In genomic region chr11:9119231-9120020, GRCm38 (mm10) we compare ENCODE assay signal across 8 mouse cellular contexts. TPM values are rescaled to one million over a fixed set of nuclear protein-coding genes. Genes with fewer than 3 reads are reported as not detected.
DNase-seq lines count a peak whose midpoint lies in the region; ATAC-seq and TF ChIP-seq lines count a peak whose summit lies in the region.

No protein-coding gene starts in this region.

- DNase-seq in lung, postnatal 4 days: no peak
- peak; percentile 39 for DNase-seq in forebrain, embryonic 14.5 days (ENCODE audit: low spot score)
- no peak for DNase-seq in liver, embryonic 13.5 days
- no peak for DNase-seq in stomach, postnatal 0 days (ENCODE audit: low spot score)
- DNase-seq in spleen, adult 18-20 months: no peak
- no peak for DNase-seq in layer of hippocampus, postnatal 14 days (ENCODE audit: low spot score in 2 of 2)

- peaks cover 28% of the 10 kb centered on the region for H3K27me3 ChIP-seq in lung, embryonic 16.5 days (ENCODE audit: control insufficient read depth, insufficient read depth, low read depth, low read length)
- H3K27me3 ChIP-seq in forebrain, embryonic 14.5 days (replicated peaks; ENCODE audit: control insufficient read depth, insufficient read depth, low read length): peaks cover 22% of the 10 kb centered on the region
- H3K27me3 ChIP-seq in liver, embryonic 13.5 days: peaks cover 55% of the 10 kb centered on the region
- H3K27me3 ChIP-seq in stomach, postnatal 0 days (ENCODE audit: control insufficient read depth, insufficient read depth, low read length): 0 out of 2 replicates have a peak, but pooled peaks cover 2% of the 10 kb centered on the region

- peaks cover 17% of the 10 kb centered on the region for H3K4me1 ChIP-seq in lung, embryonic 16.5 days (replicated peaks; ENCODE audit: control insufficient read depth, insufficient read depth, low read length)
- H3K4me1 ChIP-seq in forebrain, embryonic 14.5 days (ENCODE audit: control insufficient read depth, insufficient read depth, low read length): peaks cover 19% of the 10 kb centered on the region
- H3K4me1 ChIP-seq in liver, embryonic 13.5 days (replicated peaks): peaks cover 28% of the 10 kb centered on the region
- no peaks in the 10 kb centered on the region for H3K4me1 ChIP-seq in stomach, postnatal 0 days (replicated peaks; ENCODE audit: control insufficient read depth, insufficient read depth)

- no peak for ATAC-seq in lung, embryonic 16.5 days (ENCODE audit: low read depth)
- ATAC-seq in forebrain, embryonic 14.5 days: peak; percentile 21; the same call in 1 of the 2 replicates
- ATAC-seq in liver, embryonic 13.5 days (ENCODE audit: low read depth): no peak
- no peak for ATAC-seq in stomach, postnatal 0 days (ENCODE audit: low FRiP score, low TSS enrichment)
- ATAC-seq in erythroblast, adult 5-6 weeks (replicated peaks; ENCODE audit: low FRiP score, poor library complexity, severe bottlenecking): no peak

- H3K9ac ChIP-seq in lung, embryonic 16.5 days (ENCODE audit: low read length): no peak overlapping the region; the same call in 1 of the 2 replicates
- H3K9ac ChIP-seq in forebrain, embryonic 14.5 days (ENCODE audit: low read length): no peak overlapping the region
- H3K9ac ChIP-seq in liver, embryonic 13.5 days: no peak overlapping the region
- no peak overlapping the region for H3K9ac ChIP-seq in stomach, postnatal 0 days (ENCODE audit: low read length)

- H3K4me2 ChIP-seq in lung, embryonic 16.5 days (ENCODE audit: low read depth, low read length): peak overlapping the region; percentile 85
- peak overlapping the region; percentile 90 for H3K4me2 ChIP-seq in forebrain, embryonic 14.5 days (ENCODE audit: low read length)
- peak overlapping the region; percentile 70 for H3K4me2 ChIP-seq in liver, embryonic 13.5 days
- peak overlapping the region; percentile 81 for H3K4me2 ChIP-seq in stomach, postnatal 0 days (replicated peaks; ENCODE audit: low read depth)

- TF ChIP-seq EP300 in stomach, postnatal 0 days (optimal IDR thresholded peaks at IDR 0.05): no peak

- no peaks in the 10 kb centered on the region for H3K36me3 ChIP-seq in lung, embryonic 16.5 days (ENCODE audit: control insufficient read depth, insufficient read depth, low read length)
- H3K36me3 ChIP-seq in forebrain, embryonic 14.5 days (ENCODE audit: control insufficient read depth, insufficient read depth, low read length): no peaks in the 10 kb centered on the region
- no peaks in the 10 kb centered on the region for H3K36me3 ChIP-seq in liver, embryonic 13.5 days
- no peaks in the 10 kb centered on the region for H3K36me3 ChIP-seq in stomach, postnatal 0 days (ENCODE audit: control insufficient read depth, insufficient read depth, low read length)

- no peaks in the 10 kb centered on the region for H3K9me3 ChIP-seq in lung, embryonic 16.5 days (ENCODE audit: control insufficient read depth, low read length)
- H3K9me3 ChIP-seq in forebrain, embryonic 14.5 days (replicated peaks; ENCODE audit: control insufficient read depth, low read length): no peaks in the 10 kb centered on the region
- H3K9me3 ChIP-seq in liver, embryonic 13.5 days (replicated peaks): no peaks in the 10 kb centered on the region
- no peaks in the 10 kb centered on the region for H3K9me3 ChIP-seq in stomach, postnatal 0 days (ENCODE audit: control insufficient read depth, low read length)

- H3K4me3 ChIP-seq in lung, embryonic 16.5 days (ENCODE audit: low read length): peak overlapping the region; percentile 54
- peak overlapping the region; percentile 36 for H3K4me3 ChIP-seq in forebrain, embryonic 14.5 days (ENCODE audit: low read depth, low read length)
- peak overlapping the region; percentile 47 for H3K4me3 ChIP-seq in liver, embryonic 13.5 days (replicated peaks)
- H3K4me3 ChIP-seq in stomach, postnatal 0 days (ENCODE audit: low read depth, low read length): peak overlapping the region; percentile 47

- TF ChIP-seq CTCF in stomach, postnatal 0 days (IDR thresholded peaks at IDR 0.05; ENCODE audit: low read depth): no peak

- WGBS in lung, embryonic 16.5 days: 16% methylated on average over 22 of the region's 22 CpGs
- WGBS in forebrain, embryonic 14.5 days: 2% methylated on average over 22 of the region's 22 CpGs
- 15% methylated on average over 22 of the region's 22 CpGs for WGBS in liver, embryonic 13.5 days (ENCODE audit: insufficient replicate concordance)
- WGBS in stomach, postnatal 0 days: 22% methylated on average over 22 of the region's 22 CpGs

- no peak overlapping the region for H3K27ac ChIP-seq in lung, embryonic 16.5 days (ENCODE audit: low read length)
- no peak overlapping the region for H3K27ac ChIP-seq in forebrain, embryonic 14.5 days (ENCODE audit: low read depth, low read length)
- no peak overlapping the region for H3K27ac ChIP-seq in liver, embryonic 13.5 days
- H3K27ac ChIP-seq in stomach, postnatal 0 days (replicated peaks): no peak overlapping the region

RNA-seq across cellular contexts. Expression of gene Upp1, which starts 1.5 kb away (rescaled TPM):
- 15.6 and 16.8 TPM in 2 replicates for polyA plus RNA-seq in lung, embryonic 16.5 days (2015; fragmentation: Nextera tagmentation; extraction: Ambion mirVana)
- 1.4 and 3.0 TPM in 2 replicates for polyA plus RNA-seq in forebrain, embryonic 14.5 days (2014; fragmentation: Nextera tagmentation; extraction: Ambion mirVana)
- polyA plus RNA-seq in liver, embryonic 13.5 days (2015; fragmentation: Nextera tagmentation; extraction: Ambion mirVana): 1.4 and 1.9 TPM in 2 replicates
- 18.7 and 18.8 TPM in 2 replicates for polyA plus RNA-seq in stomach, postnatal 0 days (2015; fragmentation: Nextera tagmentation; extraction: Ambion mirVana)
- total RNA-seq in erythroblast, adult 5-6 weeks (2015; ENCODE audit: low replicate concordance): 2.3 TPM in 1 of 2 replicates, not detected in the other
- total RNA-seq in erythroblast, adult 5-6 weeks (2017; ENCODE audit: low replicate concordance): 1.1 and 2.3 TPM in 2 replicates
- 1 to 10 TPM; 1.5 to 2.3 TPM for total RNA-seq in layer of hippocampus, postnatal 14 days (2021)
